Mouse (Mus musculus) T-helper 17 cell (primary cell): ENCODE measurements around the gene Tchhl1.
"Not testable (repeated sequence)": the region's sequence is repeated elsewhere in the genome, so short reads cannot be mapped to it uniquely, and the experiment has no call there.

ENCODE experiments used
- in situ Hi-C, 2 experiments: fragments of 300-600 bp; cut with MboI, MseI; formaldehyde crosslinking; loops; 1 replicate in 1 of 2; 2 replicates in 1 of 2; pipeline ENCODE4 v1.15.1; 2025; ENCODE audit warnings: high pct_unique_total_duplicates in 2 of 2

Tchhl1 gene

GRCm38 (mm10) chr3:93468561-93468960, at the start of gene Tchhl1:
TSS of gene Tchhl1 (plus strand) at chr3:93468754.
- in situ Hi-C loops: no loop called here

DNA sequence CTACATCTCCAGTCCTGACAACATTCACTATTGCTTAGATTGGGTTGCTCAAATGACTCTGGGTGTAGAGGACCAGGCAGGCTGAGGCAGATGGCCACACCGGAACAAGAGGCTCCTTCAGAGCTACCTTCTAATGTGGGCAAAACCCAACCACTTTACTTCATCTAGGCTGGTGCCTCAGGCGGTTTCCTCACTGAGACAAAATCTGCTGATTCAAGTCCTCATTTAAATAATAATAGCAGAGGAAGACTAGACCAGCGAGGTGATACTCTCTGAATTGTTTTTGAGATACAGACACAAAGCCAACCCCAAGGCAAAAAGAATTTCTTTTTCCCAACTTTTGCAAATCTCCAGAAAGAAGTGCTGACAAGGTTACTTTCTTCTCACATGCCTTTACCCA, 36.9 kb upstream of the Tchhl1 start:
- in situ Hi-C loops: no loop called here

DNA sequence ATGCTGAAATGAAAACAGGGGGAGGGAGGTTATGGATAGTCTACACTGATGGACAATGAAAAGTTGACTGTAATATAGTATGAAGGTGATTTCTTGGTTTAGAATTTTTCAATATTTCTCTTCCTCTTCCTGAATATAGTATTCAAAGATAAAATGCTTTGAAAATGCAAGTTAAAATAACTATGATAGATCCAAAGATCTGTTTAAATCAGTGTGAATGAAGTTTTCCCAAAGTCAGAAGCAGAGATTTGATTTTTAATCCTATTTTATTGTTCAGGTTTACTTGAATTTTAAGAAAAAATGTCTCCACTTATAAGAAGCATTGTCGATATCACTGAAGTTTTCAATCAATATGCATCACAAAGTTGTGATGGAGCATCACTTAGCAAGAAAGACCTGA, 26.5 kb upstream of the Tchhl1 start, which contains the start of gene Tchh:
Gene Tchh (plus strand): TSS at position 301 of the 400 bp plus-strand sequence.
- in situ Hi-C loops: no loop called here

DNA sequence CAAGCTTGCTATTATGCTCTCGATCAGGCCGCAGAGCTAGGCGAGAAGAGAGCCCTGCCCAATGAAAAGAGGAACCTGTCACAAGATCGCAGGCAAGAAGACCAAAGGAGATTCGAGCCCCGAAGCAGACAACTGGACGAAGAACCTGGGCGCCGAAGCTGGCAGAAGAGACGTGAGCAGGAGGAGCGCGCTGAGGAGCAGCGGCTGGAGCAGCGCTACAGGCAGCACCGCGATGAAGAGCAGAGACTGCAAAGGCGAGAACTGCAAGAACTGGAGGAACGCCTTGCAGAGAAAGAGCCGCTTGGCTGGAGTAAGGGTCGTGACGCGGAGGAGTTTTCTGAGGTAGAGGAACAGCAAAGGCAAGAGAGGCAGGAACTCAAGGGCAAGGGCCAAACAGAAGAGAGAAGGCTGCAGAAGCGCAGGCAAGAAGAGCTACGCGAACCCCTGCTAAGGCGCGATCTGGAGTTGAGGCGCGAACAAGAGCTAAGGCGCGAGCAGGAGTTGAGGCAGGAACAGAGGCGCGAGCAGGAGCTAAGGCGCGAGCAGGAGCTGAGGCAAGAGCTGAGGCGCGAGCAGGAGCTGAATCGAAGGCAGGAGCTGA, 25.0 kb upstream of the Tchhl1 start:
- in situ Hi-C loops: no loop called here

- in situ Hi-C loops: no loop called here
These were observed 24.0 kb upstream of the Tchhl1 start for GRCm38 (mm10) chr3:93444343-93445164.

- in situ Hi-C loops: no loop called here
These were observed 23.3 kb upstream of the Tchhl1 start for GRCm38 (mm10) chr3:93445165-93445705.

DNA sequence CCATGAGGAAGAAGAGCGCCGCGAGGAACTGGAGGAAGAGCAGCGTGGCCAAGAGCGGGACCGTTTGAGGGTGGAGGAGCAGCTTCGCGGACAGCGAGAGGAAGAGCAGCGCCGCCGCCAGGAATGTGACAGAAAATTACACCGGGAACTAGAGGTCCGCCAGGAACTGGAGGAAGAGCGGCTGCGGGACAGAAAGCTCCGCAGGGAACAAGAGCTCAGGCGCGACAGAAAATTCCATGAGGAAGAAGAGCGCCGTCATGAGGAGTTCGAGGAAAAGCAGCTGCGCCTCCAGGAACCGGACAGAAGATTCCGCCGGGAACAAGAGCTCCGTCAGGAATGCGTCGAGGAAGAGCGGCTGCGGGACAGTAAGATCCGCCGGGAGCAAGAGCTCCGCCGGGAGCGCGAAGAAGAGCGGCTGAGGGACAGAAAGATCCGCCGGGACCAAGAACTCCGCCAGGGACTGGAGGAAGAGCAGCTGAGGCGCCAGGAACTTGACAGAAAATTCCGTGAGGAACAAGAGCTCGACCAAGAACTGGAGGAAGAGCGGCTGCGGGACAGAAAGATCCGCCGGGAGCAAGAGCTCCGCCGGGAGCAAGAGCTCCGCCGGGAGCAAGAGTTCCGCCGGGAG, 22.3 kb upstream of the Tchhl1 start:
- in situ Hi-C loops: no loop called here

DNA sequence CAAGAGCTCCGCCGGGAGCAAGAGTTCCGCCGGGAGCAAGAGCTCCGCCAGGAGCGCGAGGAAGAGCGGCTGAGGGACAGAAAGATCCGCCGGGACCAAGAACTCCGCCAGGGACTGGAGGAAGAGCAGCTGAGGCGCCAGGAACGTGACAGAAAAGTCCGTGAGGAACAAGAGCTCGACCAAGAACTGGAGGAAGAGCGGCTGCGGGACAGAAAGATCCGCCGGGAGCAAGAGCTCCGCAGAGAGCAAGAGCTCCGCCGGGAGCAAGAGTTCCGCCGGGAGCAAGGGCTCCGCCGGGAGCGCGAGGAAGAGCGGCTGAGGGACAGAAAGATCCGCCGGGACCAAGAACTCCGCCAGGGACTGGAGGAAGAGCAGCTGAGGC, 21.8 kb upstream of the Tchhl1 start:
- in situ Hi-C loops: not testable (repeated sequence)

DNA sequence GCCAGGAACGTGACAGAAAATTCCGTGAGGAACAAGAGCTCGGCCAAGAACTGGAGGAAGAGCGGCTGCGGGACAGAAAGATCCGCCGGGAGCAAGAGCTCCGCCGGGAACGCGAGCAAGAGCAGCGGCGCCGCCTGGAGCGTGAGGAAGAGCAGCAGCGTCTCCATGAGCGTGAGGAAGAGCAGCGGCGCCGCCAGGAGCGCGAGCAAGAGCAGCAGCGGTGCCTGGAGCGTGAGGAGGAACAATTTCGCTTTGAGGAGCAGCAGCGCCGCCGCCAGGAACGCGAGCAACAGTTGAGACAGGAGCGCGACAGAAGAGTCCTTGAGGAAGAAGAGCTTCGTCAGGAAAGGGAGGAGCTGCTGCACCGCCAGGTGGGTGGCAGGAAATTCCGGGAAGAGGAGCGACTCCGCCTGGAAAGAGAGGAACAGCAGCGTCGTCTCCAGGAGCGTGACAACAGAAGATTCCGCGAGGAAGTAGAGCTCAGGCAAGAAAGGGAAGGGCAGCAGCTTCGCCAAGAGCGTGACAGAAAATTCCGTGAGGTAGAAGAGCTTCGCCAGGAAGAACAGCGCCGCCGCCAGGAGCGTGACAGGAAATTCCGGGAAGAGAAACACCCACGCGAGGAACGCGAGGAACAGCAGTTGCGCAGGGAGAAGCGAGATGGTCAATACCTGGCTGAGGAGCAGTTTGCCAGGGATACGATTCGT, 21.3 kb upstream of the Tchhl1 start:
- in situ Hi-C loops: no loop called here

GRCm38 (mm10) chr3:93466556-93466955, 2.0 kb upstream of the Tchhl1 start:
- in situ Hi-C loops: no loop called here

- in situ Hi-C loops: no loop called here
These were observed 1.4 kb upstream of the Tchhl1 start for GRCm38 (mm10) chr3:93467130-93467529.

DNA sequence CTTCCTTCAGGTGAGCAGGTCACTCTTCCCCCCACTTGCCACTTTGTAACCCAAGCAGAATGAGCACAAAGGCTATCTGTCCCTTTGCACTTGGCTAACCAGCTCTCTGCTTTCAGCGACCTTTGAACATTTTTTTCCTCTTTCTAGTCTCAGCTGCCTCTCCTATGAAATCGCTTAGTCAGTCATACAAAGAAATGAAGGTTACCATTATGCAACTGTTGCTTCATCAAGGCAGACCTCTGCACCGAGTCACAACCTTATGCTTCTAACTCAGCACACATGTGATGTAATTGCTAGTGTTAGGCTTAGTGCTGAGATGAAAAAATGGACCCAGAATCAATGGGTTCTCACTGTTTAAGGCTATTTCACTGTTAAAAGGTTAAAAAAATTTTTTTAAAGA, 1.1 kb downstream of the Tchhl1 start:
- in situ Hi-C loops: no loop called here

GRCm38 (mm10) chr3:93480053-93480452, 11.5 kb downstream of the Tchhl1 start:
- in situ Hi-C loops: no loop called here

- in situ Hi-C loops: no loop called here
These were observed 13.5 kb downstream of the Tchhl1 start for GRCm38 (mm10) chr3:93481982-93482616.

- in situ Hi-C loops: no loop called here
These were observed 17.1 kb downstream of the Tchhl1 start for GRCm38 (mm10) chr3:93485611-93486010.

GRCm38 (mm10) chr3:93488541-93488940, 20.0 kb downstream of the Tchhl1 start:
- in situ Hi-C loops: no loop called here

- in situ Hi-C loops: loop anchor here (5.0 to 10.0 kb wide), 6 partner anchors 75 to 587 kb away; no protein-coding TSS in a partner anchor
These were observed 23.6 kb downstream of the Tchhl1 start for GRCm38 (mm10) chr3:93492176-93492575.

DNA sequence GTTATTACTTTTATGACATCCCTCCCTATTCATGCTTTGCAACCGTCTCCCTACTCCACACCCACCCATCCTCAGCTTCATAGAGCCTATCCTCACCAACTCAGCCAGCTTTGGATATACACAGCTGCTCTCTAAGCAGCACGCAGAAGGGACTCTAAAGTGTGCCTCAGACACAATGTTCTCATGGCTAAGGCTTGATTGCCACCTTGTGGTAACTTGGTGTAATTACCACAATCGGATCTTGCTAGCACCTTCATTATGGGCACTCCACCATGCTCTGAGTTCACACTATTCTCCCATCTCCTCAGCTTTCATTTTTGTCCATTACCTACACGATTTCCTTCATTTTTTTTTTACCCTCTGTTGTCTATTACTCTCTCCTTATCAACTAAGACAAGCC, 25.4 kb downstream of the Tchhl1 start:
- in situ Hi-C loops: loop anchor here (5.0 to 10.0 kb wide), 6 partner anchors 77 to 589 kb away; no protein-coding TSS in a partner anchor

DNA sequence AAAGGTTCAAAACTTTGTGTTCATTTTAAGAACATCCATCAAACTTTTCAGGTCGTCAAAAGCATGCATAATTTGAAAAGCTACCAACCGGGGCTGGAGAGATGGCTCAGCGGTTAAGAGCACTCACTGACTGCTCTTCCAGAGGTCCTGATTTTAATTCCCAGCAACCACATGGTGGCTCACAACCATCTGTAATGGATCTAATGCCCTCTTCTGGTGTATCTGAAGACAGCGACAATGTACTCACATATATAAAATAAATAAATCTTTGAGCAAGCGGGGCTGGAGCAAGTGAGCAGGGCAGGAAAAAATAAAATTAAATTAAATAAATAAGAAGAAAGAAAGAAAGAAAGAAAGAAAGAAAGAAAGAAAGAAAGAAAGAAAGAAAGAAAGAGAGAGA, 26.2 kb downstream of the Tchhl1 start:
- in situ Hi-C loops: loop anchor here (5.0 to 10.0 kb wide), 6 partner anchors 77 to 590 kb away; no protein-coding TSS in a partner anchor

DNA sequence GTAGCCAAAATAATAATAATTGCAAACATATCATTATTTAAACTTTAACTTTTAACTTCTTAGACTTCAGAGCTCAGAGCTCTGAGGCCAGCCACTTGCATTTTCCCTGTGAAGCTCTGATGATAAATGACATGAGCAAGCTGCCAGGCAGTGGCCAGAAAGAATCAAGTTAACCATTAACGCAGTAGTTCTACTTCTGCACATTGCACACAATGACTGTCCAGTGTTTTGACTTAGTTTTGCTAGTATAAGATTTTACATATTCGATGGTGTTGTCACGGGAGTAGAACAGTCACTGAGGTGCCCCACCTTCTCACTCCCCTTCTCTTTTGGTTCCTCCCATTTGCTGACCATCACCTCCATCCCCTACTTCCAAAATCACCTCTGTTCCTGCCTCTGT, 28.6 kb downstream of the Tchhl1 start:
- in situ Hi-C loops: loop anchor here in 1 of 2 experiments (10.0 kb wide), 1 partner anchor 592 kb away; no protein-coding TSS in a partner anchor

DNA sequence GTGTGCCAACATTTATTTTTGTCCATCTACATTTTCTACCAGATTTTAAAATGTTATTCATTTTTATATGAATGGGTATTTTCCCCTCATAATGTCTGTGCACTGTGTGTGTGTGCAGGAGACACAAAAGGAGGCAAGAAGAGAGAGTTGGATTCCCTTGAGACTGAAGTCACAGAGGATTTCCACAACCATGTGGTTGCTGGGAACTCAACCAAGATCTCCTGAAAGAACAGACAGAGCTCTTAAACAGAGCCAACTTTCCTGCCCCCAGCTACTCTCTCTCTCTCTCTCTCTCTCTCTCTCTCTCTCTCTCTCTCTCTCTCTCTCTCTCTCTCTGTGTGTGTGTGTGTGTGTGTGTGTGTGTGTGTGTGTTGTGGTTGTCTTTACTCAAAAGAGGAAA, 30.6 kb downstream of the Tchhl1 start:
- in situ Hi-C loops: loop anchor here in 1 of 2 experiments (10.0 kb wide), 1 partner anchor 594 kb away; no protein-coding TSS in a partner anchor
